Mouse (Mus musculus) CH12.LX (cell line): Measurements from ENCODE around the gene Il31ra.

Source experiments
- CTCF ChIP-seq, 2 experiments: IDR thresholded peaks in 1 of 2; conservative IDR thresholded peaks in 1 of 2; 2 replicates each; pipeline ENCODE4 v1.5.1; 2011 to 2012; ENCODE audit warnings: low read depth in 2 of 2, low read length in 2 of 2, improper control_type of control experiment in 1 of 2, inconsistent platforms in 1 of 2, mild to moderate bottlenecking in 1 of 2, moderate library complexity in 1 of 2
- POLR2A ChIP-seq: IDR thresholded peaks from 2 replicates; pipeline ENCODE4 v1.6.1; 2011; ENCODE audit warnings: low read depth, mild to moderate bottlenecking, improper control_type of control experiment, low read length
- TBP ChIP-seq: conservative IDR thresholded peaks from 2 replicates; pipeline ENCODE4 v1.6.1; 2011; ENCODE audit warnings: low read depth, low read length, improper control_type of control experiment
- USF1 ChIP-seq: IDR thresholded peaks from 2 replicates; pipeline ENCODE4 v1.6.1; 2014; ENCODE audit warnings: low read depth, mild to moderate bottlenecking, inconsistent platforms, low read length, improper control_type of control experiment

DNA sequence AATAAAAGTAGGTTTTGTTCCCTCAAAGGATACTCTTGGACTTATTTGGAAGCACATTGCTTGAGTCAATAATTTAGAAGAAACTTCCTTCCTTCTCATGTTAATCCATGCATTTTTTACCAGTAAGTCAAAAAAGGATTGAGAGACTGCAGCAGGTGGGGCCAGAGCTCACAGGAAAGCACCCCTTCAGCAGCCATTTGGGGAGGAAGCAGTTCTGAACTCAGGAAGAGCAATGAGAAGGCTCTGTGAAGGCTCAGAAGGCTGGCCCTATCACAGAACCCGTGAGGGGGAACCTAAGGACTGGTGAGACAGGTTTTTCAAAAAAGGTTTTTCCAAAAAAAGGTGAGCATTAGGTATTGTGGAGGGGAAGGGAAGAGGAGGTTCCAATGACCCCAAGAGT is 79.6 kb downstream of the Il31ra start:
- TF ChIP-seq CTCF (conservative IDR thresholded peaks at IDR 0.05 in 1 of 2, IDR thresholded peaks at IDR 0.05 in 1 of 2; ENCODE audit: low read depth in 2 of 2, low read length in 2 of 2) (no peak), POLR2A (no peak), USF1 (no peak), TBP (no peak)
